Mouse (Mus musculus): ENCODE results near the gene Fam131b. TPM values are rescaled to one million over a fixed set of nuclear protein-coding genes. Genes with fewer than 3 reads are reported as not detected.

Fam131b gene
- polyA plus RNA-seq, 1 experiment: 0.24 TPM

GRCm38 (mm10) chr6:42293327-42293726 is 31.1 kb downstream of the Fam131b start:
- 20% methylated on average over 6 of the region's 6 CpGs for WGBS
- no peak for DNase-seq
- Histone ChIP-seq H3K27me3 (ENCODE audit: control insufficient read depth, insufficient read depth, low read length) (no peaks in the 10 kb centered on the region), H3K4me3 (ENCODE audit: control insufficient read depth, insufficient read depth, low read length) (no peak overlapping the region), H3K4me1 (replicated peaks; ENCODE audit: control insufficient read depth, insufficient read depth, low read length) (no peaks in the 10 kb centered on the region), H3K36me3 (ENCODE audit: control insufficient read depth, insufficient read depth, low read length) (no peaks in the 10 kb centered on the region), H3K27ac (ENCODE audit: control insufficient read depth, insufficient read depth, low read length) (no peak overlapping the region)
- no peak for TF ChIP-seq CTCF (IDR thresholded peaks at IDR 0.05; ENCODE audit: borderline replicate concordance, control insufficient read depth, extremely low read depth, insufficient read depth, low read length, poor library complexity)
- no peak for TF ChIP-seq POLR2A (IDR thresholded peaks at IDR 0.05; ENCODE audit: control insufficient read depth, extremely low read depth, insufficient read depth, low read length, poor library complexity)

- Histone ChIP-seq H3K36me3 (ENCODE audit: control insufficient read depth, insufficient read depth, low read length) (peaks cover 13% of the 10 kb centered on the region), H3K27ac (ENCODE audit: control insufficient read depth, insufficient read depth, low read length) (no peak overlapping the region), H3K27me3 (ENCODE audit: control insufficient read depth, insufficient read depth, low read length) (no peaks in the 10 kb centered on the region), H3K4me3 (ENCODE audit: control insufficient read depth, insufficient read depth, low read length) (no peak overlapping the region), H3K4me1 (replicated peaks; ENCODE audit: control insufficient read depth, insufficient read depth, low read length) (no peaks in the 10 kb centered on the region; the same call in 1 of the 2 replicates)
- no peak for TF ChIP-seq POLR2A (IDR thresholded peaks at IDR 0.05; ENCODE audit: control insufficient read depth, extremely low read depth, insufficient read depth, low read length, poor library complexity)
- no peak for TF ChIP-seq CTCF (IDR thresholded peaks at IDR 0.05; ENCODE audit: borderline replicate concordance, control insufficient read depth, extremely low read depth, insufficient read depth, low read length, poor library complexity)
- DNase-seq: no peak
Measured at GRCm38 (mm10) chr6:42287562-42287961, 36.9 kb downstream of the Fam131b start.

GRCm38 (mm10) chr6:42286448-42286847 is 38.0 kb downstream of the Fam131b start, which contains the start of gene Clcn1:
Gene Clcn1 (plus strand): TSS chr6:42286685.
- TF ChIP-seq POLR2A (IDR thresholded peaks at IDR 0.05; ENCODE audit: control insufficient read depth, extremely low read depth, insufficient read depth, low read length, poor library complexity) (no peak), CTCF (IDR thresholded peaks at IDR 0.05; ENCODE audit: borderline replicate concordance, control insufficient read depth, extremely low read depth, insufficient read depth, low read length, poor library complexity) (no peak)
- H3K36me3 ChIP-seq (ENCODE audit: control insufficient read depth, insufficient read depth, low read length): peaks cover 24% of the 10 kb centered on the region
- H3K4me3 ChIP-seq (ENCODE audit: control insufficient read depth, insufficient read depth, low read length): no peak within 1 kb of the TSS
- no peak within 1 kb of the TSS for H3K27ac ChIP-seq (ENCODE audit: control insufficient read depth, insufficient read depth, low read length)
- no peak for DNase-seq
- H3K27me3 ChIP-seq (ENCODE audit: control insufficient read depth, insufficient read depth, low read length): no peaks in the 10 kb centered on the region
- 75% methylated on average over 5 of the region's 5 CpGs for WGBS
- no peaks in the 10 kb centered on the region; the same call in 1 of the 2 replicates for H3K4me1 ChIP-seq (replicated peaks; ENCODE audit: control insufficient read depth, insufficient read depth, low read length)

GRCm38 (mm10) chr6:42282865-42283528 is 41.4 kb downstream of the Fam131b start:
- no peak overlapping the region for H3K4me3 ChIP-seq (ENCODE audit: control insufficient read depth, insufficient read depth, low read length)
- no peak for DNase-seq
- TF ChIP-seq CTCF (IDR thresholded peaks at IDR 0.05; ENCODE audit: borderline replicate concordance, control insufficient read depth, extremely low read depth, insufficient read depth, low read length, poor library complexity) (no peak), POLR2A (IDR thresholded peaks at IDR 0.05; ENCODE audit: control insufficient read depth, extremely low read depth, insufficient read depth, low read length, poor library complexity) (no peak)
- 69% methylated on average over 5 of the region's 5 CpGs for WGBS
- no peaks in the 10 kb centered on the region for H3K27me3 ChIP-seq (ENCODE audit: control insufficient read depth, insufficient read depth, low read length)
- H3K4me1 ChIP-seq (replicated peaks; ENCODE audit: control insufficient read depth, insufficient read depth, low read length): no peaks in the 10 kb centered on the region; the same call in 1 of the 2 replicates
- H3K27ac ChIP-seq (ENCODE audit: control insufficient read depth, insufficient read depth, low read length): no peak overlapping the region
- H3K36me3 ChIP-seq (ENCODE audit: control insufficient read depth, insufficient read depth, low read length): peaks cover 56% of the 10 kb centered on the region

- Histone ChIP-seq H3K4me1 (replicated peaks; ENCODE audit: control insufficient read depth, insufficient read depth, low read length) (no peaks in the 10 kb centered on the region), H3K4me3 (ENCODE audit: control insufficient read depth, insufficient read depth, low read length) (no peak overlapping the region), H3K27me3 (ENCODE audit: control insufficient read depth, insufficient read depth, low read length) (no peaks in the 10 kb centered on the region), H3K36me3 (ENCODE audit: control insufficient read depth, insufficient read depth, low read length) (peaks cover 95% of the 10 kb centered on the region), H3K27ac (ENCODE audit: control insufficient read depth, insufficient read depth, low read length) (no peak overlapping the region)
- WGBS: 93% methylated on average over 2 of the region's 2 CpGs
- no peak for DNase-seq
- no peak for TF ChIP-seq POLR2A (IDR thresholded peaks at IDR 0.05; ENCODE audit: control insufficient read depth, extremely low read depth, insufficient read depth, low read length, poor library complexity)
- no peak for TF ChIP-seq CTCF (IDR thresholded peaks at IDR 0.05; ENCODE audit: borderline replicate concordance, control insufficient read depth, extremely low read depth, insufficient read depth, low read length, poor library complexity)
Measured at GRCm38 (mm10) chr6:42276151-42276550, 48.3 kb downstream of the Fam131b start.

- Histone ChIP-seq H3K4me3 (ENCODE audit: control insufficient read depth, insufficient read depth, low read length) (no peak overlapping the region), H3K36me3 (ENCODE audit: control insufficient read depth, insufficient read depth, low read length) (peaks cover 81% of the 10 kb centered on the region), H3K4me1 (replicated peaks; ENCODE audit: control insufficient read depth, insufficient read depth, low read length) (peaks cover 2% of the 10 kb centered on the region; the same call in 1 of the 2 replicates), H3K27ac (ENCODE audit: control insufficient read depth, insufficient read depth, low read length) (no peak overlapping the region), H3K27me3 (ENCODE audit: control insufficient read depth, insufficient read depth, low read length) (no peaks in the 10 kb centered on the region)
- no peak for DNase-seq
- TF ChIP-seq POLR2A (IDR thresholded peaks at IDR 0.05; ENCODE audit: control insufficient read depth, extremely low read depth, insufficient read depth, low read length, poor library complexity): no peak
- no peak for TF ChIP-seq CTCF (IDR thresholded peaks at IDR 0.05; ENCODE audit: borderline replicate concordance, control insufficient read depth, extremely low read depth, insufficient read depth, low read length, poor library complexity)
Measured at GRCm38 (mm10) chr6:42270817-42271216, 53.6 kb downstream of the Fam131b start.
